Mouse (Mus musculus) MEL (cell line): Measurements from ENCODE around the gene Ch25h. TPM values are rescaled to one million over a fixed set of nuclear protein-coding genes. Genes with fewer than 3 reads are reported as not detected.

Source experiments
- DNase-seq: peaks from one replicate; pipeline ENCODE4 v3.0.0; 2011; ENCODE audit warnings: low read depth, low spot score
- H3K27ac ChIP-seq: 2 replicates; pipeline ENCODE4 v1.5.1; 2012; ENCODE audit warnings: low read depth, mild to moderate bottlenecking, control low read depth, low read length, moderate library complexity; ENCODE audit not compliant: control insufficient read depth
- H3K27me3 ChIP-seq, 2 experiments: fragments of 150-350 bp in 1 of 2; sonication (generic) in 1 of 2; 2 replicates each; pipeline ENCODE4 v1.6.1; 2012; ENCODE audit warnings: low read length in 2 of 2, mild to moderate bottlenecking in 2 of 2, improper control_type of control experiment in 1 of 2, moderate library complexity in 1 of 2; ENCODE audit not compliant: insufficient read depth in 2 of 2, control insufficient read depth in 1 of 2
- H3K36me3 ChIP-seq, 2 experiments: 2 replicates each; pipeline ENCODE4 v1.6.1; 2012 to 2014; ENCODE audit warnings: low read length in 2 of 2, improper control_type of control experiment in 1 of 2, inconsistent platforms in 1 of 2, mild to moderate bottlenecking in 1 of 2; ENCODE audit not compliant: insufficient read depth in 2 of 2, control insufficient read depth in 1 of 2
- H3K4me1 ChIP-seq, 2 experiments: fragments of 150-350 bp in 1 of 2; sonication (generic) in 1 of 2; 2 replicates each; pipeline ENCODE4 v1.6.1; 2012; ENCODE audit warnings: low read length in 2 of 2, improper control_type of control experiment in 1 of 2, mild to moderate bottlenecking in 1 of 2; ENCODE audit not compliant: insufficient read depth in 2 of 2, control insufficient read depth in 1 of 2
- H3K4me3 ChIP-seq, 2 experiments: fragments of 150-350 bp in 1 of 2; sonication (generic) in 1 of 2; 2 replicates each; pipeline ENCODE4 v1.5.1; 2012; ENCODE audit warnings: low read depth in 2 of 2, low read length in 2 of 2, mild to moderate bottlenecking in 2 of 2, moderate library complexity in 2 of 2, control low read depth in 1 of 2, improper control_type of control experiment in 1 of 2; ENCODE audit not compliant: control insufficient read depth in 1 of 2, insufficient read depth in 1 of 2
- H3K79me2 ChIP-seq: 2 replicates; pipeline ENCODE4 v1.6.1; 2012; ENCODE audit warnings: mild to moderate bottlenecking, low read length, moderate library complexity; ENCODE audit not compliant: control insufficient read depth, poor library complexity, insufficient read depth
- H3K9ac ChIP-seq: 2 replicates; pipeline ENCODE4 v1.6.1; 2012; ENCODE audit warnings: low read depth, mild to moderate bottlenecking, control low read depth, low read length, moderate library complexity; ENCODE audit not compliant: control insufficient read depth, poor library complexity, severe bottlenecking
- H3K9me3 ChIP-seq: fragments of 150-350 bp; sonication (generic); replicated peaks from 2 replicates; pipeline ENCODE4 v1.6.1; 2012; ENCODE audit warnings: mild to moderate bottlenecking, low read length, improper control_type of control experiment, moderate library complexity; ENCODE audit not compliant: insufficient read depth
- BHLHE40 ChIP-seq: IDR thresholded peaks from 2 replicates; pipeline ENCODE4 v1.6.1; 2012; ENCODE audit warnings: low read depth, mild to moderate bottlenecking, inconsistent platforms, low read length, improper control_type of control experiment, borderline replicate concordance
- CHD1 ChIP-seq: IDR thresholded peaks from 2 replicates; pipeline ENCODE4 v1.6.1; 2012; ENCODE audit warnings: low read depth, mild to moderate bottlenecking, inconsistent platforms, low read length, improper control_type of control experiment
- CHD2 ChIP-seq: IDR thresholded peaks from 2 replicates; pipeline ENCODE4 v1.6.1; 2011; ENCODE audit warnings: low read length, improper control_type of control experiment
- ELF1 ChIP-seq: IDR thresholded peaks from 2 replicates; pipeline ENCODE4 v1.6.1; 2014; ENCODE audit warnings: low read depth, mild to moderate bottlenecking, inconsistent platforms, low read length, improper control_type of control experiment, moderate library complexity
- GATA1 ChIP-seq: IDR thresholded peaks from 2 replicates; pipeline ENCODE4 v1.6.1; 2011; ENCODE audit warnings: low read depth, low read length, improper control_type of control experiment
- HCFC1 ChIP-seq: IDR thresholded peaks from 2 replicates; pipeline ENCODE4 v1.6.1; 2012; ENCODE audit warnings: low read depth, mild to moderate bottlenecking, inconsistent platforms, low read length, improper control_type of control experiment, moderate library complexity
- KAT2A ChIP-seq: conservative IDR thresholded peaks from 2 replicates; pipeline ENCODE4 v1.6.1; 2012; ENCODE audit warnings: low read depth, low read length, improper control_type of control experiment, inconsistent platforms
- MAX ChIP-seq: IDR thresholded peaks from 2 replicates; pipeline ENCODE4 v1.6.1; 2011; ENCODE audit warnings: low read length, improper control_type of control experiment
- MAZ ChIP-seq: IDR thresholded peaks from 2 replicates; pipeline ENCODE4 v1.6.1; 2012; ENCODE audit warnings: low read depth, mild to moderate bottlenecking, inconsistent platforms, low read length, improper control_type of control experiment
- MYB ChIP-seq: IDR thresholded peaks from 2 replicates; pipeline ENCODE4 v1.6.1; 2011; ENCODE audit warnings: mild to moderate bottlenecking, low read depth, low read length, improper control_type of control experiment
- NELFE ChIP-seq: IDR thresholded peaks from 2 replicates; pipeline ENCODE4 v1.6.1; 2011; ENCODE audit warnings: low read depth, low read length, improper control_type of control experiment
- TAL1 ChIP-seq: IDR thresholded peaks from 2 replicates; pipeline ENCODE4 v1.6.1; 2012; ENCODE audit warnings: mild to moderate bottlenecking, inconsistent platforms, low read length, moderate library complexity, mixed read lengths
- TBP ChIP-seq: IDR thresholded peaks from 2 replicates; pipeline ENCODE4 v1.8.0; 2011; ENCODE audit warnings: low read depth, low read length, improper control_type of control experiment
- TCF12 ChIP-seq: IDR thresholded peaks from 2 replicates; pipeline ENCODE4 v1.6.1; 2014; ENCODE audit warnings: low read depth, mild to moderate bottlenecking, inconsistent platforms, low read length, improper control_type of control experiment, moderate library complexity
- UBTF ChIP-seq: IDR thresholded peaks from 2 replicates; pipeline ENCODE4 v1.6.1; 2012; ENCODE audit warnings: low read depth, mild to moderate bottlenecking, inconsistent platforms, low read length, improper control_type of control experiment, moderate library complexity, borderline replicate concordance; ENCODE audit not compliant: insufficient read depth
- USF1 ChIP-seq: IDR thresholded peaks from 2 replicates; pipeline ENCODE4 v1.6.1; 2014; ENCODE audit warnings: low read depth, mild to moderate bottlenecking, inconsistent platforms, low read length, improper control_type of control experiment, moderate library complexity
- ZC3H11A ChIP-seq: IDR thresholded peaks from 2 replicates; pipeline ENCODE4 v1.6.1; 2012; ENCODE audit warnings: low read depth, mild to moderate bottlenecking, inconsistent platforms, low read length, improper control_type of control experiment
- ZMIZ1 ChIP-seq: IDR thresholded peaks from 2 replicates; pipeline ENCODE4 v1.6.1; 2012; ENCODE audit warnings: low read depth, mild to moderate bottlenecking, inconsistent platforms, low read length, improper control_type of control experiment, moderate library complexity
- ZNF384 ChIP-seq: IDR thresholded peaks from 2 replicates; pipeline ENCODE4 v1.6.1; 2012; ENCODE audit warnings: low read depth, mild to moderate bottlenecking, inconsistent platforms, low read length, improper control_type of control experiment
- polyA plus RNA-seq, 2 experiments: library from polyadenylated mRNA; stranded (reverse) in 1 of 2; unstranded in 1 of 2; fragments of >175 nt in 1 of 2; fragments of >200 nt in 1 of 2; gene quantifications; 2 replicates each; pipeline versions ENCODE4 v1.2.1 to v1.2.4; 2012; ENCODE audit warnings: low replicate concordance in 2 of 2, low read depth in 1 of 2; ENCODE audit not compliant: insufficient read length in 2 of 2, insufficient read depth in 1 of 2, missing spikeins in 1 of 2
- total RNA-seq: library from RNA; depleted of rRNA; stranded (reverse); fragments of 300-350 nt; gene quantifications from 2 replicates; pipeline ENCODE4 v1.2.3, GENCODE M21; 2012

Gene Ch25h
- total and polyA plus RNA-seq, 3 experiments, result not detected

- TF ChIP-seq TAL1 (no peak), MAX (no peak), HCFC1 (no peak), ZMIZ1 (no peak), CHD2 (no peak), NELFE (no peak), TBP (no peak), CHD1 (no peak), USF1 (no peak), TCF12 (no peak), ZC3H11A (no peak), MAZ (no peak), ELF1 (no peak), ZNF384 (no peak), GATA1 (no peak)
- H3K9me3 ChIP-seq, result no peaks in the 10 kb centered on the region
- H3K36me3 ChIP-seq, result no peaks in the 10 kb centered on the region; a peak in 1 of 4 replicates
- no peak for DNase-seq
- H3K79me2 ChIP-seq, result no peaks in the 10 kb centered on the region
- no peak overlapping the region for H3K9ac ChIP-seq
- H3K27me3 ChIP-seq, result no peaks in the 10 kb centered on the region
- no peak overlapping the region for H3K27ac ChIP-seq
- no peaks in the 10 kb centered on the region for H3K4me1 ChIP-seq
- no peak overlapping the region for H3K4me3 ChIP-seq
These were observed 36.6 kb upstream of the Ch25h start for GRCm38 (mm10) chr19:34511528-34511927.

- TF ChIP-seq KAT2A, result no peak
- Histone ChIP-seq H3K9me3 (no peaks in the 10 kb centered on the region), H3K9ac (no peak overlapping the region), H3K4me1 (no peaks in the 10 kb centered on the region), H3K4me3 (no peak overlapping the region), H3K27me3 (no peaks in the 10 kb centered on the region), H3K79me2 (no peaks in the 10 kb centered on the region), H3K27ac (no peak overlapping the region), H3K36me3 (no peaks in the 10 kb centered on the region; a peak in 1 of 4 replicates)
- DNase-seq, result no peak
These were observed 35.8 kb upstream of the Ch25h start for GRCm38 (mm10) chr19:34510717-34511116.

- Histone ChIP-seq H3K79me2 (no peaks in the 10 kb centered on the region), H3K4me3 (no peak overlapping the region), H3K9ac (no peak overlapping the region), H3K27me3 (no peaks in the 10 kb centered on the region), H3K4me1 (peaks cover 0 to 3% of the 10 kb centered on the region in 2 experiments; a peak in 2 of 4 replicates), H3K9me3 (no peaks in the 10 kb centered on the region), H3K27ac (no peak overlapping the region), H3K36me3 (peaks cover 0 to 4% of the 10 kb centered on the region in 2 experiments; a peak in 2 of 4 replicates)
- TF ChIP-seq USF1 (no peak), UBTF (no peak), MYB (no peak), BHLHE40 (no peak)
- DNase-seq, result no peak
These were observed 30.3 kb upstream of the Ch25h start for GRCm38 (mm10) chr19:34505161-34505721.
